Mouse (Mus musculus): ENCODE measurements around the gene Ncan.

DNA sequence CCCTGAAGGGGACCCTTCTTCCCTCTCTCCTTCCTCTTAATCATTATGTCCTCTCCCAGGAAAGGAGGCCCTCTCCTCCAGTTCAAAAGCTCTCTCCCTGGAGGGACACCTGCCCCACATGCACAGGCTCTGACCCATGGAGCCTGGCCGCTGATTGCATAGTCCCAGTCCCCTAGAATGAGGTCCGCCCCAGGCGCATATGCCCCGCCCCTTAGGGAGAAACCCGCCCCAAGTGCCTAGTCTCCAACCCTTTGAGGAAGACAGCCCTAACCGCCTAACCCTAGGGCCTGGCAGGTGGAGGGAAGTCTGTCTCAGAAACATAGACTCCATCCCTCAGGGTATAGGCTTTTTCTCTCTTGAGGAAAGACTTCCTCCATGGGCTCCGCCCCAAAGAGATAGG lies 33.4 kb downstream of the Ncan start:
- no peak for TF ChIP-seq GATA1 (IDR thresholded peaks at IDR 0.05; ENCODE audit: low read length)
- no peak for TF ChIP-seq TAL1 (IDR thresholded peaks at IDR 0.05; ENCODE audit: low read length)

Data from erythroblast, embryonic 14.5 days (primary cell).